ENCODE assay signal across 23 mouse cellular contexts in the genomic region with DNA sequence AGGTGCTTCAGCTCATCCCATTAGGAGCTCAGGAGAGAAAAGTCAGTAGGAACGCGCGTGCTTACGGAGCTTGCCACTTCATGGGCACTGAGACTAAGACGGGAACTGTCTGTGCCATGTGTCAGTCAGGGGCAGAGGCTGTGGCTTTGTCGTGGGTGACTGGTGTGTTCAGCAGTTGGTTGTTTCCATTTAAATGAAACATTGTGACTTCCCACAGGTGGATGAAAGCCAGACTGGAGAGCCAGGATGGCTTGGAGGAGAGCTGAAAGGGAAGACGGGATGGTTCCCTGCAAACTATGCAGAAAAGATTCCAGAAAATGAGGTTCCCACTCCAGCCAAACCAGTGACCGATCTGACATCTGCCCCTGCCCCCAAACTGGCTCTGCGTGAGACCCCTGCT.
DNase-seq lines count a peak whose midpoint lies in the region; ATAC-seq and TF ChIP-seq lines count a peak whose summit lies in the region.
"Had no signal": no experiment of that assay in that cellular context is flagged by ENCODE, and none has a peak within 500 bp of the region (broad histone marks: within the 10 kb centered on the region; RNA-seq: fewer than 3 reads in every experiment).

No protein-coding gene starts in this region.

- H3K27ac ChIP-seq in heart, adult 2 months: peak overlapping the region; percentile 76
- H3K27ac ChIP-seq in liver, embryonic 12.5 days: 0 out of 2 replicates have a peak overlapping the region, but pooled peaks have one; percentile 11
- H3K27ac ChIP-seq: liver, embryonic 14.5 days; stomach, embryonic 15.5 days had no signal

- H3K27me3 ChIP-seq in heart, adult 2 months (ENCODE audit: control insufficient read depth, insufficient read depth, low read length): no peaks in the 10 kb centered on the region
- 0 out of 2 replicates have a peak, but pooled peaks cover 11% of the 10 kb centered on the region for H3K27me3 ChIP-seq in liver, embryonic 12.5 days (replicated peaks)
- H3K27me3 ChIP-seq: stomach, embryonic 15.5 days had no signal

- H3K9ac ChIP-seq in heart, adult 2 months (ENCODE audit: low read depth, low read length): no peak overlapping the region
- H3K9ac ChIP-seq in liver, embryonic 12.5 days: no peak overlapping the region
- H3K9ac ChIP-seq: liver, embryonic 14.5 days; stomach, embryonic 15.5 days had no signal

- no peaks in the 10 kb centered on the region for H3K79me2 ChIP-seq in heart, adult 2 months (replicated peaks; ENCODE audit: control insufficient read depth, insufficient read depth, low read length)

- intact Hi-C loops in heart, adult 2 months (cut with DNase I): no loop called here
- intact Hi-C loops in heart, postnatal 25 days (cut with DNase I): no loop called here

- H3K4me1 ChIP-seq in heart, adult 2 months (ENCODE audit: control insufficient read depth, insufficient read depth, low read length): peaks cover 16% of the 10 kb centered on the region
- peaks cover 19% of the 10 kb centered on the region for H3K4me1 ChIP-seq in liver, embryonic 12.5 days

- H3K36me3 ChIP-seq in heart, adult 2 months (ENCODE audit: control insufficient read depth, insufficient read depth, low read length): 0 out of 2 replicates have a peak, but pooled peaks cover 2% of the 10 kb centered on the region
- peaks cover 89% of the 10 kb centered on the region for H3K36me3 ChIP-seq in liver, embryonic 12.5 days

- 73% methylated on average over 9 of the region's 9 CpGs for WGBS in heart, adult 2 months
- WGBS in liver, embryonic 12.5 days (ENCODE audit: insufficient replicate concordance): 88% methylated on average over 9 of the region's 9 CpGs

- no peak overlapping the region for H3K4me2 ChIP-seq in liver, embryonic 12.5 days
- H3K4me2 ChIP-seq: stomach, embryonic 15.5 days had no signal

- TF ChIP-seq POLR2A in heart, adult 2 months (IDR thresholded peaks at IDR 0.05; ENCODE audit: insufficient read depth, low read depth, low read length): no peak

- DNase-seq in cerebellum, adult 11-12 months: peak; percentile 45
- DNase-seq in cerebellum, postnatal 10 days: no peak
- DNase-seq in heart, adult 2 months: peak in 1 of 2 experiments; percentile 47
- no peak for DNase-seq in heart, postnatal 25 days (ENCODE audit: low spot score)
- peak; percentile 75 for DNase-seq in adipocyte (ENCODE audit: low spot score)
- DNase-seq in adrenal gland, postnatal 4 days (ENCODE audit: low spot score in 2 of 2): no peak
- no peak for DNase-seq in kidney, adult 9 months
- DNase-seq: adrenal gland, adult 2 months; cerebellum, adult 8-10 months; embryo, embryonic 11 days; heart, postnatal 36 days; kidney, adult 11 months; kidney, postnatal 14 days; layer of hippocampus, adult 9-11 months; thymus, postnatal 14 days had no signal

- H3K9me3 ChIP-seq in liver, embryonic 12.5 days (replicated peaks): no peaks in the 10 kb centered on the region
- H3K9me3 ChIP-seq: G1E; heart, embryonic 10.5 days; stomach, embryonic 15.5 days had no signal

- no peak for TF ChIP-seq EP300 in heart, adult 2 months (IDR thresholded peaks at IDR 0.05; ENCODE audit: insufficient read depth, low read depth, low read length)

- ATAC-seq in liver, embryonic 12.5 days: no peak
- ATAC-seq: CD4-positive, CD25-positive, alpha-beta regulatory T cell, adult 4 months; forebrain, embryonic 14.5 days; hindbrain, embryonic 16.5 days had no signal

- TF ChIP-seq CTCF in heart, adult 2 months (IDR thresholded peaks at IDR 0.05): no peak

- no peak overlapping the region for H3K4me3 ChIP-seq in heart, adult 2 months
- H3K4me3 ChIP-seq in liver, embryonic 12.5 days: no peak overlapping the region
- H3K4me3 ChIP-seq: heart, embryonic 10.5 days; stomach, embryonic 15.5 days had no signal

Comparison
In these comparisons a context has a peak if more than half of its experiments do, and no peak if none do; other contexts are left out.
1. DNase-seq: peak in cerebellum, adult 11-12 months (single experiment) and adipocyte (single experiment); none in cerebellum, postnatal 10 days (0 of 2), heart, postnatal 25 days (single experiment), adrenal gland, postnatal 4 days (0 of 2) and kidney, adult 9 months (single experiment).